Comparison of ENCODE assay signal across 16 mouse cellular contexts in the genomic region with DNA sequence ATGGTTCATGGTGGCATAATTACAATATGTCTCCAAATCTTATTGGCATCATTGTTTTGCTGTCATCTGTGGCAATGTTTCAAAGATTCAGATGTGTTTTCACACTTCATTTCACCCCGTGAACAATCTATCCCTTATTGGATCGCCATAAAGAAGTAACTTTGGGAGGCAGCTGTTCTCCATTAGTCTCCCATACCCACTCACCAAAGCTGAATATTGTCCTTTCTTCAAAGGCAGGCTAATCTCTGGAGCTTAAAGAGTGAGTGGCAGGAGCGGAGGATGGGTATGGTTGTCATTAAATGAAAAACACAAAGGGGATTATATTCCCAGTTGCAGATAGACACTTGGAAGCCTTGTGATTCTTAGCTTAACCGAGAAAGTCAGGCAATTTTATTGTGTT.
"Had no signal": no experiment of that assay in that cellular context is flagged by ENCODE, and none has a peak within 500 bp of the region (broad histone marks: within the 10 kb centered on the region; RNA-seq: fewer than 3 reads in every experiment).

No protein-coding gene starts in this region.

- H3K4me2 ChIP-seq: kidney, embryonic 15.5 days; limb, embryonic 13.5 days; lung, embryonic 14.5 days; neural tube, embryonic 15.5 days had no signal

- H3K27me3 ChIP-seq: kidney, embryonic 15.5 days; limb, embryonic 13.5 days; megakaryocyte, embryonic 14.5 days; neural tube, embryonic 15.5 days had no signal

- DNase-seq: kidney, adult 2 months; kidney, postnatal 14 days; left cerebral cortex, postnatal 4 days; lung, embryonic 14.5 days; lung, postnatal 10 days; lung, postnatal 4 days; right cerebral cortex, postnatal 4 days; spleen, adult 18-20 months; thymus, adult 18-20 months; thymus, postnatal 14 days had no signal

- H3K27ac ChIP-seq: kidney, embryonic 15.5 days; limb, embryonic 13.5 days; liver, embryonic 14.5 days; neural tube, embryonic 15.5 days had no signal

- H3K9ac ChIP-seq: kidney, embryonic 15.5 days; limb, embryonic 13.5 days; liver, embryonic 14.5 days; lung, embryonic 14.5 days; neural tube, embryonic 15.5 days had no signal

- H3K4me3 ChIP-seq: kidney, embryonic 15.5 days; limb, embryonic 13.5 days; megakaryocyte, embryonic 14.5 days; myocyte; neural tube, embryonic 15.5 days had no signal

- H3K36me3 ChIP-seq: kidney, embryonic 15.5 days; limb, embryonic 13.5 days; neural tube, embryonic 15.5 days had no signal

- H3K9me3 ChIP-seq: kidney, embryonic 15.5 days; limb, embryonic 13.5 days; megakaryocyte, embryonic 14.5 days; neural tube, embryonic 15.5 days had no signal

- H3K4me1 ChIP-seq: kidney, embryonic 15.5 days; limb, embryonic 13.5 days; megakaryocyte, embryonic 14.5 days; neural tube, embryonic 15.5 days had no signal
